Mouse (Mus musculus): ENCODE data around the gene Cd96. TPM values are rescaled to one million over a fixed set of nuclear protein-coding genes. Genes with fewer than 3 reads are reported as not detected.

Cd96 gene
- 151 TPM for polyA plus RNA-seq (2017; shearing (Covaris generic))

GRCm38 (mm10) chr16:46120020-46120419 lies at the start of gene Cd96:
Cd96 (minus strand) TSS chr16:46120251.

GRCm38 (mm10) chr16:46154832-46155231 lies 34.8 kb upstream of the Cd96 start, which contains the start of gene Gm4737:
Gm4737 (minus strand) TSS chr16:46155077.

GRCm38 (mm10) chr16:46010153-46010905 lies 109.7 kb downstream of the Cd96 start, which contains the start of gene Plcxd2:
Plcxd2 (minus strand) TSS chr16:46010218.

Other genes with a start within 250 kb of the Cd96 start
- gene Phldb2, start 166.7 kb downstream of the Cd96 start, polyA plus RNA-seq (2017; shearing (Covaris generic)), result not detected
- 88.1 TPM for gene Plcxd2, start 110.0 kb downstream of the Cd96 start, polyA plus RNA-seq (2017; shearing (Covaris generic))
- gene Gm4737, start 34.8 kb upstream of the Cd96 start, polyA plus RNA-seq (2017; shearing (Covaris generic)), result 13.1 TPM

All from effector memory CD4-positive, alpha-beta T cell, adult 5 months (primary cell).